Mouse (Mus musculus) liver, embryonic 14.5 days (tissue): ENCODE measurements around the gene Lpo.

Experiments used
- CTCF ChIP-seq: IDR thresholded peaks from 2 replicates; pipeline ENCODE4 v1.5.1; 2016; ENCODE audit warnings: antibody characterized with exemption, low read depth, control low read depth
- EP300 ChIP-seq: IDR thresholded peaks from 2 replicates; pipeline ENCODE4 v1.6.1; 2016; ENCODE audit warnings: antibody characterized with exemption, low read depth

DNA sequence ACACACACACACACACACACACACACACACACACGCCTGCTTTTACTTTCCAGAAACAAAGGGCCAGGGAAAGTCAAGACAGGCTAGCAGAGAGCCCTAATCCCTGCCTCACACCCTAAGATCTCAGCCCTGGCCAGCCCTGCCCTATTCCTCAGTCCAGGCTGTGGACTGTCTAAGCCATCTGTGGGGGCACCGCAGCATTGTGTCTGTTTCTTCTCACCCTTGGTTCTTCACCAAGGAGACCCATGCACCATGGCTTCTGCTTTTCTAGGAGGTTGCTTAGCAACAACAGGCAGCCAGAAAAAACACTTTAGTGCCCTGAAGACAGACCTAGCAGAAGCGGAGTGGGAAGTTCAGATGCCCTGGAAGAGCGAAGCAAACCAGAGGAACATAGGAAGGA is 16.7 kb downstream of the Lpo start:
- TF ChIP-seq CTCF (no peak), EP300 (no peak)
